Mouse (Mus musculus) midbrain, postnatal 0 days (tissue): ENCODE results near the gene Tecta. TPM values are rescaled to one million over a fixed set of nuclear protein-coding genes. Genes with fewer than 3 reads are reported as not detected.

Experiments used
- ATAC-seq: fragments of 200-750 bp; cut with Nextera tagmentation; 2 replicates; pipeline ENCODE4 v1.8.0; 2017; ENCODE audit warnings: moderate number of reproducible peaks, mild to moderate bottlenecking, moderate TSS enrichment, moderate library complexity; ENCODE audit not compliant: low FRiP score
- DNase-seq: peaks from one replicate; pipeline ENCODE4 v3.0.0-alpha.2; 2015; ENCODE audit warnings: low spot score
- H3K27ac ChIP-seq: fragments of 300-500 bp; sonication (generic); 2 replicates; pipeline ENCODE4 v1.5.1; 2014; ENCODE audit warnings: low read depth, mild to moderate bottlenecking, low read length, mixed read lengths
- H3K27me3 ChIP-seq: fragments of 300-500 bp; sonication (generic); 2 replicates; pipeline ENCODE4 v1.6.1; 2014; ENCODE audit warnings: low read length, control low read depth, mixed read lengths; ENCODE audit not compliant: insufficient read depth
- H3K36me3 ChIP-seq: fragments of 300-500 bp; sonication (generic); 2 replicates; pipeline ENCODE4 v1.6.1; 2014; ENCODE audit warnings: low read length, control low read depth, mixed read lengths; ENCODE audit not compliant: insufficient read depth
- H3K4me1 ChIP-seq: fragments of 300-500 bp; sonication (generic); 2 replicates; pipeline ENCODE4 v1.6.1; 2014; ENCODE audit warnings: mild to moderate bottlenecking, control low read depth, antibody characterized with exemption, low read length, mixed read lengths; ENCODE audit not compliant: insufficient read depth
- H3K4me2 ChIP-seq: fragments of 300-500 bp; sonication (generic); 2 replicates; pipeline ENCODE4 v1.6.1; 2014; ENCODE audit warnings: low read depth, mild to moderate bottlenecking, low read length, mixed read lengths; ENCODE audit not compliant: poor library complexity, severe bottlenecking
- H3K4me3 ChIP-seq: fragments of 300-500 bp; sonication (generic); 2 replicates; pipeline ENCODE4 v1.5.1; 2014; ENCODE audit warnings: low read depth, mild to moderate bottlenecking, low read length, moderate library complexity
- H3K9ac ChIP-seq: fragments of 300-500 bp; sonication (generic); replicated peaks from 2 replicates; pipeline ENCODE4 v1.6.1; 2014; ENCODE audit warnings: mild to moderate bottlenecking, low read length, moderate library complexity, mixed read lengths; ENCODE audit not compliant: poor library complexity, severe bottlenecking
- H3K9me3 ChIP-seq: fragments of 300-500 bp; sonication (generic); 2 replicates; pipeline ENCODE4 v1.6.1; 2016; ENCODE audit warnings: low read length, control low read depth
- CTCF ChIP-seq: IDR thresholded peaks from 2 replicates; pipeline ENCODE4 v1.5.1; 2016; ENCODE audit warnings: antibody characterized with exemption, mild to moderate bottlenecking
- WGBS: fragments of 180-500 bp; shearing (Covaris S2); extraction: QIAGEN DNeasy Blood & Tissue Kit; methylation state at CpG from one replicate; pipeline ENCODE4 v1.1.7; 2014; 5-methylcytosine and 5-hydroxymethylcytosine counted together
- polyA plus RNA-seq: library from polyadenylated mRNA; unstranded; fragments of >200 nt; fragmentation: Nextera tagmentation; extraction: Ambion mirVana; gene quantifications from 2 replicates; pipeline ENCODE4 v1.2.1, GENCODE M21; 2015
- total RNA-seq: library from RNA; depleted of rRNA; stranded (reverse); fragments of >200 nt; gene quantifications from 2 replicates; pipeline ENCODE4 v1.2.3, GENCODE M21; 2014

Tecta gene
- total and polyA plus RNA-seq, 2 experiments from 2014 or later: 0.33 to 0.84 TPM

DNA sequence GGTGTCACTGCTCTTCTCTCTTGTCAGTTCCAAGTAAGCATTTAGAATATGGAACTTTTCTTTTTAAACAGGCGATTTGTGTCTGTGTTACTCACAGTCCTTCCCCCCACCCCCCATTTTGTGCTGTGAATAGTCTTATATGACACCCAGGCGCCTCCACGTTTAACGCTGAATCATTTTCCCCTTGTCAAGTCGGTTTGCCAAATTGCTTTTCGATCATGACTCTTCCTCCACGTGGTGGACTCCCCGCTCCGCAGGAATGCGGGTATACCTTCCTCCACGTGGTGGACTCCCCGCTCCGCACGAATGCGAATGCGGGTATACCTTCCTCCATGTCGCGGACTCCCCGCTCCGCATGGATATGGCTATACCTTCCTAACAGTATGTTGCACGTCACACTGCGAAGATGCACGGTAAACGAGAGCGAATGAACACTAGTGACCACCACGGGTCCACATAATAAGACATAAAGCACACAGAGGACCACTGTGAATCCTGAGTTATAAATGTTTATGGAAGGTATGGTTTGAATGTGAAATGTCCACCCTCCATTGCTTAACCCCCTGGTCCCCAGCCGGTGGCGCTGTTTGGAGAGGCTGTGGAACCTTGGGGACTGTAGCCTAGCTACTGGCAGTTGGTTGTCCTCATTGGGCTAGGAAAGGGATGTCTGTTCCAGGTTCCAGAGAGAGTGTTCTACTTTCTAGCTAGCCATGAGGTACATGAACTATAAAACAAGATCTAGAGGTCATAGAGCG, 74.9 kb downstream of the Tecta start:
- no peaks in the 10 kb centered on the region for H3K27me3 ChIP-seq
- peak overlapping the region; percentile 17 for H3K4me3 ChIP-seq
- no peaks in the 10 kb centered on the region for H3K4me1 ChIP-seq
- TF ChIP-seq CTCF: peak; percentile 55
- H3K27ac ChIP-seq: no peak overlapping the region
- ATAC-seq (no peak), DNase-seq (no peak)
- WGBS: 55% methylated on average over 29 of the region's 29 CpGs
- H3K9me3 ChIP-seq: no peaks in the 10 kb centered on the region
- H3K36me3 ChIP-seq: no peaks in the 10 kb centered on the region
- H3K4me2 ChIP-seq: peak overlapping the region; percentile 32
- no peak overlapping the region for H3K9ac ChIP-seq

DNA sequence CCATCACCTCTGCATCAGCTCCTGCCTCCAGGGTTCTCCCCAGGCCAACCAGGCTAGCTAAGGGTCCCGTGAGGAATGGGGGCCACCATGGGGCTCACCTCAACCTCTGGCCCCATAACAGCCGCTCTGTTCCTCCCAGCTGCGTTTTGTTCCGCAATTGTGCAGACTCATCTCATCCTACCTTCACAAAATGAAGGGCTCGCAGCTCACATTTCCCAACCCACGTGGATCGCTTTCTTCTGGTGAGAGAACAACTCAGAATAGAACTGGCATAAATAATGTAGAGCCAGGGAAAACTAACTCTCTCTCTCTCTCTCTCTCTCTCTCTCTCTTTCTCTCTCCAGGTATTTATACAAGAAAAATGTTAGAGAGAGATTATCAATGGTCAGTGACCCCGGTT, 76.5 kb downstream of the Tecta start:
- 88% methylated on average over 8 of the region's 8 CpGs for WGBS
- no peak overlapping the region for H3K4me2 ChIP-seq
- no peak for ATAC-seq
- no peaks in the 10 kb centered on the region for H3K9me3 ChIP-seq
- H3K27me3 ChIP-seq: no peaks in the 10 kb centered on the region
- no peaks in the 10 kb centered on the region for H3K36me3 ChIP-seq
- TF ChIP-seq CTCF: no peak
- DNase-seq: no peak
- no peaks in the 10 kb centered on the region for H3K4me1 ChIP-seq
- H3K4me3 ChIP-seq: no peak overlapping the region
- H3K27ac ChIP-seq: no peak overlapping the region
- H3K9ac ChIP-seq: no peak overlapping the region

DNA sequence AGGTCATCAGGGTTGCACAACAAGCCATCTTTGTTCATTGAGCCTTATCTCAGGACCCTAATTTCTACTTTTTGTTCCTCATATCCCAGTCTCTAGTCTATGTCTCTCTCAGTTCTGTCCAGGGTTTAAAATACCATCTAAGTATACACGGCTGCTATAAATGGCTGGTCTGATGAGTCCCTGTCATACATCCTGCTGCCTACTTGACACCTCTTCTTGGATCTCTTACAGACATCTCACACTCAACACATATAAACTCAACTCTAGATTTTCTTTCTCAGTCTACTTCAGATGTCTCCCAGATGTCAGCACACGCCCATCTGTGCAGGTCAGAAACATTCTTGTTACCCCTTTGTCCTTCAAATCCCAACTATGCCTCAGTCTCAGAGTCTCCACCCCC, 78.3 kb downstream of the Tecta start:
- no peaks in the 10 kb centered on the region for H3K36me3 ChIP-seq
- ATAC-seq (no peak), DNase-seq (no peak)
- H3K27me3 ChIP-seq: no peaks in the 10 kb centered on the region
- no peak overlapping the region for H3K4me2 ChIP-seq
- no peaks in the 10 kb centered on the region for H3K4me1 ChIP-seq
- H3K9me3 ChIP-seq: no peaks in the 10 kb centered on the region
- H3K4me3 ChIP-seq: no peak overlapping the region
- no peak for TF ChIP-seq CTCF
- H3K9ac ChIP-seq: no peak overlapping the region
- H3K27ac ChIP-seq: no peak overlapping the region
- 93% methylated on average over 2 of the region's 2 CpGs for WGBS

DNA sequence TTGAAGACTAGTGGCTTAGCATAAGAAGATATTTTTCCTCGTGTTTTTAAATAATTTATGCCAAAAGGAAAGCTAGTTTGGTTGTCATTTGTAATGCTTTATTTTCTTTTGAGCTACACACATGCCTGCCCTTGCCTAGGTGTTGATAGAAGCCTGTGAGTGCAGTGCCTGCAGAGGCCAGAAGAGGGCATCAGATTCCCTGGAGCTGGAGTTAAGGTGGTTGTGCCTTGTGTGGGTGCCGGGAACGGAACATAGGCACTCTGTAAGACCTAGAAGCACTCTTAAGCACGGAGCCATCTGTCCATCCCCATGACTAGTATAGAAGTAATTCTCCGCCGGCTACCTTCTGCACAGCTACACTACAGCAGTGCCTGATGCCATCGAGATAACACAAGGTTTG, 79.1 kb downstream of the Tecta start:
- H3K4me3 ChIP-seq: no peak overlapping the region
- H3K9me3 ChIP-seq: no peaks in the 10 kb centered on the region
- 93% methylated on average over 7 of the region's 7 CpGs for WGBS
- no peak overlapping the region for H3K27ac ChIP-seq
- DNase-seq: no peak
- no peak overlapping the region for H3K9ac ChIP-seq
- no peaks in the 10 kb centered on the region for H3K27me3 ChIP-seq
- TF ChIP-seq CTCF: peak; percentile 26
- no peaks in the 10 kb centered on the region for H3K4me1 ChIP-seq
- ATAC-seq: no peak
- H3K36me3 ChIP-seq: no peaks in the 10 kb centered on the region
- H3K4me2 ChIP-seq: no peak overlapping the region

DNA sequence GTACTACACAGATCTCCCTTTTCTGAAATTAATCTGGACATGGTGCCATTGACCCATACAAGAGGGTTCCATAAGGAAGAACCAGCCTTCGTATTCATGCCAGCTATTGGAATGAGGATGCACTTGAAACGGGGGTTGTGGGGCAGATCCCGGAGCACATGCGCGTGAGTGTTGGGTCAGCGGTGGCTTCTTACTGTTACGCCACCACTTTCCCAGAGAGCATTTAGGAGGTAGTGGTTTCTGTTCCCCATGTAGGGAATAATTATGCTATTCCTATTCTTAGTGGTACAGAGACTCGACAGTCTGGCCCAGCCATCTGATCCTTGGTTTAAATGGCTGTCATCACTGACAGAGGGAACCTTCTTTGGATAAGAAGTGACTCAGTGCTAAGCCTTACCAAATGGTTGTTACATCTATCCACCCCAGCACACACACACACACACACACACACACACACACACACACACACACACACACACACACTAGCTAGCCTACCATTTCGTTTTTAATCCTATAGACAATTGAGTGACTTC, 81.2 kb downstream of the Tecta start:
- Histone ChIP-seq H3K4me3 (no peak overlapping the region), H3K4me2 (no peak overlapping the region), H3K27ac (no peak overlapping the region), H3K27me3 (no peaks in the 10 kb centered on the region), H3K9me3 (no peaks in the 10 kb centered on the region), H3K36me3 (no peaks in the 10 kb centered on the region), H3K9ac (no peak overlapping the region), H3K4me1 (no peaks in the 10 kb centered on the region)
- 89% methylated on average over 9 of the region's 9 CpGs for WGBS
- ATAC-seq (no peak), DNase-seq (no peak)
- no peak for TF ChIP-seq CTCF

DNA sequence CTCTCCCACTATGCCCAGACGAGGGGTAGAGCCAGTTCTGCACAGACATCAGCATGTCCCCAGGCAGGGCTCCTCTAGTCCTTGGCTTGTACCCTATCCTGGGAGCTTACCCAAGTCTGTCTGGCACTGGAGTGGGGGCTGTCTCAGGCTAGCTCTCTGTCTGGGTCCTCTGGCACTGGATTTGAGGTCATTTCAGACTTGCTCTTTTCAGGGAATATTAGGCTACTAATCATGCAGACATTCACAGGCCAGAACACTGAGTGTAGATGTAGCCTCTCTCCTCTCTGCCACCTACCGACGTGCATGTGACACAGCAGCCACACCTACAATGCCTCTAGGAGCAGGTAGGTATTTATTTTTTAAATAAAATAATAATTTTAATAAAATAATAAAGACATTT, 82.4 kb downstream of the Tecta start:
- no peak for DNase-seq
- Histone ChIP-seq H3K27ac (no peak overlapping the region), H3K9me3 (no peaks in the 10 kb centered on the region), H3K9ac (no peak overlapping the region), H3K4me3 (no peak overlapping the region), H3K36me3 (no peaks in the 10 kb centered on the region), H3K4me2 (no peak overlapping the region), H3K27me3 (no peaks in the 10 kb centered on the region), H3K4me1 (no peaks in the 10 kb centered on the region)
- WGBS: 72% methylated on average over 3 of the region's 3 CpGs
- no peak for ATAC-seq
- peak; percentile 19 for TF ChIP-seq CTCF
